Mouse (Mus musculus) c-Kit-positive CD71-positive TER-119-negative erythroid progenitor cells, embryonic 14.5 days (primary cell): ENCODE measurements around the gene Ednra.
"Not testable (repeated sequence)": the region's sequence is repeated elsewhere in the genome, so short reads cannot be mapped to it uniquely, and the experiment has no call there.

ENCODE experiments used
- DNase-seq: peaks from one replicate; pipeline ENCODE4 v3.0.0-alpha.2; 2013; ENCODE audit warnings: low read depth

Ednra gene

DNA sequence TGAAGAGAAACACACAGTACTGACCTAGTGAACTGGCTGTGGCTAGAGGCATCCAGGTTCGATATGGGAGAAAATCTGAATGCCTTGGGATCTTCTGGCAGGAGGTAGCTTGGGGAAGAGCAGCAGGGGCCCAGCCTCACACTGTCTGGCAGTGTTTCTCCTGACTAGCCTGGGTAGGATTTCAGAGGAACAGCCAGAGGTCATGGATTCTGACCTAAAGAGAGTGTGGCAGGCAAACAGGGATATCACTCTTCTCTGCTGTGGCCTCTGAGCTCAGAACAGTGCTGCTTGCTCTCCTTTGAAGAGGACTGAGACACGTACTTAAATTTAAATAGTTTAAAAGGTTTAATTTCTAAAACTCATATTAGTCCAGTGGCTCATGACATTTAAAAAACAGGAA, 7.2 kb downstream of the Ednra start:
- DNase-seq, result no peak

- DNase-seq, result no peak
Measured at GRCm38 (mm10) chr8:77714455-77714854, 9.8 kb downstream of the Ednra start.

- no peak for DNase-seq
Measured at GRCm38 (mm10) chr8:77713688-77714087, 10.6 kb downstream of the Ednra start.

DNA sequence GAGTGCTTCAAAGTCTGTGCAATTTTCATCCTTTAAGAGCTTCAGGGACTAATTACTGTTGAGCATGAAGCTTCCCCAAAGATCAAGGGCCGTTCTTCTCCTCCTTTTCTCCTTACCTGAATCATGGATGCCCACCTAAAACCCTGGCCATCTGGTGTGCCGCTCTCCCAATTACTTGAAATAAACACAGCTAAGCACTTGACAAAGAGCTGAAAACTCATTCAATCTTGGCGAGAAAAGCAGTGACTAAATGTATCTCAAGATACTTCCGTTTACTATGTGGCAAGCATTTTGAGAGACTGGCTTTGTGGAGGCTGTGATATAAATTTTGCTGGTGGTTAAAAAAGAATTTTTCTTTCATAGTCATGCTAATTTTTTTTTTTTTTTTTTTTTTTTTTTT, 19.5 kb downstream of the Ednra start:
- no peak for DNase-seq

GRCm38 (mm10) chr8:77698028-77698427, 26.2 kb downstream of the Ednra start:
- DNase-seq, result no peak

DNA sequence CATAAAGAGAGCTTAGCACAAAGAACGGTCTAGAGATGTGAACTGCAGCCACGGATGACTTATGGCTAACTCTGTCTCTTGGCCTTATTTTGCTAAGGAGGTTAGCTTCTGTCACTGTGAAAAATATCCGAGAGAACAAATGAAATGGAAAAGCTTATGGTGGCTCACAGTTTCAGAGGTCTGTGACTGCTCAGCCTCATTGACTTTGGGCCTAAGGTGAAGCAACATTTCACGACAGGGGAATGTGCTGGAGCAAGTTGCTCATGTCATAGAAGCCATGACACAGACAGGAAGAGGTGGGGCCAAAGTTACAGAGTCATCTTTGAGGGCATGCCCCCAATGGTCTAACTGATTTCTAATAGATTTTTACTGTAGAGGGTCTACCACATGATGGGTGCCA, 28.1 kb downstream of the Ednra start:
- DNase-seq, result no peak

DNA sequence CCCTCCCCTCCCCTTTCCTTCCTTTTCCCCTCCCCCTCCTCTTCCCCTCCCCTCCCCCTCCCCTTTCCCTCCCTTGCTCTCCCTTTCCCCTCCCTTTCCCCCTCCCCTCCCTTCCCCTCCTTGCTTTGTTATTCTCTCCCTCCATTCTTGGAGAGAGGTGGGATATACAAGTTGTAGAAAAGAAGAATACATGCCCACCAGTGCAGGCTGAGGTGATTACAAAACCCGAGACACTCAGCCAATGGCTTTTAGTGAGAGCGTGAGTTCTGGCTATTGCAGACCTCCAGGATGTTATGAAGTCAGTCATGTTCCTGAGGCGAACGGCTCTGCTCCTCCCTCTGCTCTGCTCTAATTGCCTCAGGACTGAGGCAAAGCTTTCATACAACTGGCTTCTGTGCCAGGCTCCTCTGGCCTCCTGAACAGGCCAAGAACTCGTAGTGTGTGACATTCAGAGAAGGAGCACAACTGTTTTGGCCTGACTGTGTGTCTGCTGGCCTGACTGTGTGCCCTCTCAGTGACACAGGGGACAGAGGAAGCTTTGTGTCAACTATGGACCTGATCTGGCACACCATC, 28.7 kb downstream of the Ednra start:
- DNase-seq, result no peak

GRCm38 (mm10) chr8:77695070-77695469, 29.2 kb downstream of the Ednra start:
- no peak for DNase-seq

DNA sequence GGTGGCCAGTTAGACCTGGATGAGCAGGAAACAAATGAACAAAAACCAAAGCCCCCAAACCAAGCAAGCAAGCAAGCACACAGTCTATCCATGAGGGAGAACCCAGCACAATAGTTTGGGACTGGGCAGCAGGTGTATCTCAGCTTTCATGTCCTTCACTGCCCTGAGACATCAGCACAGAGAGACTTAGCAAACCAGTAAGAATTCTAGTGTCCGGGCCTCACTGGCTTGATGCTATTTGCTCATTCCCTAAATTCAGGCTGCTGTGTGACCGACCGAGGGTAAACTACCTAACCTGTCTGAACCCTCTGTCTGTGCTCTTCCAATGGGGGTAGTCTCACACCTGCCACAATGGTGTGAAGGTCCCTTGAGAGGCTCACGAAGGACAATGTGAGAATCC, 29.7 kb downstream of the Ednra start:
- DNase-seq, result no peak

DNA sequence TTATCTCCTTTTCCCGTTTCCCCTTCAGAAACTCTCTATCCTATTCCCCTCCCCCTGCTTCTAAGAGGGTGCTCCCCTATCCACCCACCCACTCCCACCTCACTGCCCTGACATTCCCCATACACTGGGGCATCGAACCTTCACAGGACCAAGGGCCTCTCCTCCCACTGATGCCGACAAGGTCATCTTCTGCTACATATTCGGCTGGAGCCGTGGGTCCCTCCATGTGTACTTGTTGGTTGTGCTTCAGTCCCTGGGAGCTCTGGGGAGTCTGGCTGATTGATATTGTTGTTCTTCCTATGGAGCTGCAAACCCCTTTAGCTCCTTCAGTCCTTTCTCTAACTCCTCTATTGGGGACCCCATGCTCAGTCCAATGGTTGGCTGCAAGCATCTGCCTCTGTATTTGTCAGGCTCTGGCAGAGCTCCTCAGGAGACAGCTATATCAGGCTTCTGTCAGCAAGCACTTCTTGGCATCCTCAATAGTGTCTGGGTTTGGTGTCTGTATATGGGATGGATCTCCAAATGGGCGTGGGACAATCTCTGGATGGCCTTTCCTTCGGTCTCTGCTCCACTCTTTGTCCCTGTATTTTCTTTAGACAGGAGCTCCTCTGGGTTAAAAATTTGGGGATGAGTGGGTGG, 34.7 kb downstream of the Ednra start:
- not testable (repeated sequence) for DNase-seq

DNA sequence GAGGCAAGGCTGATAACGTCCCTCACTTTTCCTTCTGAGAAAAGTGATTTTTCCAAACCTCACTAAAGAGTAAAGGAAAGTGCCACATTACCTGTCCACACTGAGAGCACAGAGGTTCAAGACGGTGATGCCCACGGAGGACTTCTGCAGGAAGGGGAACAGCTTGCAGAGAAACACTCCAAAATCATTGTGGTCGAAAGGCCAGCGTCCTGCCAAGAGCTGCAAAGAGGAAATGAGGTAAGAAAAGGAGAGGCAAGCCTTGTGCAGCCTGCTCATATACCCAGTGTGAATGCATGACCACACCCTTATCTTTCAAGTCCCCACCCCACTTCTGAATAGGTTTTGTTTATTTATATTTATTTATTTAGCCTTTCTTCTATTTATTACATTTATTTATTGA, 35.3 kb downstream of the Ednra start:
- DNase-seq, result no peak

GRCm38 (mm10) chr8:77684372-77684771, 39.9 kb downstream of the Ednra start:
- no peak for DNase-seq

DNA sequence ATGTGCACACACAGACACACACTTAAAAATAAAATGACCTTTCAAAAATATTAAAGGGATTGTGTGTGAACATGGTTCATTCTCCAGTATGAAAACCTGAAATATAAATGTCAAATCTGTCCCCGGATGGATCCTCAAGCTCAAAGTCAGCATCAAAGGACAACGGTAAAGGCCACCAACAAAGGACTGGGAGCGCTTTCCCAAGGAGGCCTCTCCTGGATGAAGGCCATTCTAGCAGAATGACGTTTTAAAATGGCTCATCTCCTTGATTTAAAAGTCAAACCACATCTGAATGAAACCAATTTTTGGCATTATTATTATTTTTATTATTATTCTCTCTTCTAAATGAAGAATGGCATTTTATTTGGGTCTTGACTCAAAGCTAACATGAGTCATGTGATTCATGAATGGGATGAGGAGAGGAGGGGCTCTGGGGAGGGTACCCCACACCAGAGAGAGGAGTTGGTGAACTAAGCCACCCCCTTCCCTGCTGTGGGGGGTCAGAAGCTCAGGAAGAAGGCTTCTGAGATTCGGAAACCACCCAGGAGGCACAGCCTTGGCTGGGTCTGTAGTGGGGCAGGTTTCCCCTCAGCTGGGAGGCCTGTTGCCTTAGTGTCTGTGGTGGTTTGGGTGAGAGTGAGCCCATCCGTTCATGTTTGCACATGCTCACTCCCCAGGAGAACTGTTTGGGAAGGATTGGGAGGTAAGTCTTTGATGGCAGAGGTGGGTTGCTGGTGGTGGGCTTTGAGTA, 40.7 kb downstream of the Ednra start:
- DNase-seq, result no peak

DNA sequence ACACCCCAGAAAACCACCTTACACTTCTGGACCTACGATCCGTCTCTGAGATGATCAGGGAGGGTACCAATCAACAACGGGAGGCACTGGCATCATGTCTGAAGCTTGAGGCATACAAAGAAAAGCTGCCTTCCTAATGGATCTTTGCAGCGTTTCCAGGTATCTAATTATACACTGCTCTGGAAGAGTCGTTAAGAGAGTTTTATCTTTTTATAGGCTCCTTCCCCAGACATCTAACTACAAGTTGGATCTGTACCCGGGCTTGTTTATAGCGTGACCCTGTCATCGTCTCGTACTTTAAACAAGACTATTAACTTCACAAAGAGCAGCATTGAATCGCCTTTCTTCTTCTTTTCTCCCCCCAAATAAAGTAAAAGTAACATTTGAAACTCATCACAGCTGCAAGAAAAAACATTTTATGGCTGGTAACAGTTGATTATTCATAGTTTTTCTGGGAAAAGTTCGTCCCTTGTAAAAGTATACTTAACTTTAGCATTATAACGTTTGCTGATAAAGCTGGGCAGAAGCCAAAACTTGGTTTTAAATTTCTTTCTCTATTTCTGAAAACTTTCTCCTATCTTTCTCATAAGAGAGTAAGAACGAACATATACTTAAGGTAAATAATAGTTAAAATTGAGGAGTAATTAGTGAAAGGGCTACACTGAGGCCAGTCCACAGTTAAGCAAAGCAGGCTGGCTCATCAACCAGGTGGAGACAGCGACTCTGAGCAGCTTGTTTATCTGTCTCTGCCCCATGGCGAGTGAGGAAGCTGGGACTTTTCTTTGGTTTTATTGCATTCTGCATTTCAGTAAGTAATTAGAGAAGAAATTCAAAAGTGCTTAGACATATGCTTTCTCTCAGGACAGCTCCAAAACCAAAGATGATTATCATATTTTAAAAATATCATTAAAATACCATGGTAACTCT, 42.0 kb downstream of the Ednra start:
- no peak for DNase-seq

DNA sequence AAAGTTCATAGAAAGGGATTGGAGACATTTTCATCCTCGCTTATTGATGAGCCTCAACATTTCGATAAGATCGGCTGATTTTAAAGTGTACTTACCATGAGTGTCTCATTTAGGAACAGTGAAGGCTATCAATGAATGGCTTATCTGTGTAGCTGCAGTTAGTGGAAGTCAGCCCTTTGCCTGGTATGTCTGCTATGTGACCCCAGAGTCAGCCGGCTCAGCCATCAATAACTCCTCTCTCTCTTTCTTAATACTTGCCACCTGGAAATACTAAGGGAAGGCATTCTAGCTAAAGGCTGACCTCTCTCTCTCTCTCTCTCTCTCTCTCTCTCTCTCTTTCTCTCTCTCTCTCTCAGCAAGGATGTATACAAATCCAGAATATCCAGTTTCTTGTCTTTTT, 52.2 kb downstream of the Ednra start:
- DNase-seq, result no peak

- DNase-seq, result no peak
Measured at GRCm38 (mm10) chr8:77670612-77671363, 53.5 kb downstream of the Ednra start.

DNA sequence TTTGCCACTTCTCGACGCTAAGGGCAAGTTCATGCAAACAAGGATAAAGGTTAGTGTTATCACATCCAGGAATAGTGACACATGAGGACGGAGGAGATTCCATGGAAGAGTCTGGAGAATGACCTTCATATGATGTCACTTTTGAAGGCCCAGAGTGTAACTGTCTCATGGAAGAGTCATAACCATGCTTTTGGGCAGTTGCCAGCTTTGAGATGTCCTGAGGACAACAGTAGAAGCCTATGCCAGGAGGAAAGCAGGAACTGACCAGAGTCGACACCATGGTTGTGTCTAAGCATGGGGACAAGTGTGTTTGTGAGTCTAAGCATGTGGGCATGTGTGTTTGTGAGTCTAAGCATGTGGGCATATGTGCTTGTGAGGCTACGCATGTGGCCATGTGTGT, 56.3 kb downstream of the Ednra start:
- no peak for DNase-seq

DNA sequence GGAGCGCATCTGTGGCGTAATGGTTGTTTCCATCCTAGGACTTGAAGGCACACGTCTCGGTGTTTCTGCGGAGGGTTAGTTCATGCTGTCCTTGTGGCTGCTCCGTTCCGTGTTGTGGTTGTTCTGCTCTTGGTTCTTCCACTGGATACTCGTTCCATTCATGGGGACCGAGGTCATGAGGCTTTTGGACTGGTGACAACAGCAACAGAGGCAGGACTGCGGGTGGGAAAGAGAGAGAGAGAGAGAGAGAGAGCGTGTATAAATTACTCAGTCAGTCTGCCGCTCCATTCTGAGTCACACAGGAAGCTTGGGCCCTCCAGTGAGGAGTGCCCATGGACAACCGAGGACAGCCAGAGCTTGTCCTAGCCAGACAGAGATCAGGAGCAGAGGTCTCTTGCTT, 59.4 kb downstream of the Ednra start:
- DNase-seq, result no peak

DNA sequence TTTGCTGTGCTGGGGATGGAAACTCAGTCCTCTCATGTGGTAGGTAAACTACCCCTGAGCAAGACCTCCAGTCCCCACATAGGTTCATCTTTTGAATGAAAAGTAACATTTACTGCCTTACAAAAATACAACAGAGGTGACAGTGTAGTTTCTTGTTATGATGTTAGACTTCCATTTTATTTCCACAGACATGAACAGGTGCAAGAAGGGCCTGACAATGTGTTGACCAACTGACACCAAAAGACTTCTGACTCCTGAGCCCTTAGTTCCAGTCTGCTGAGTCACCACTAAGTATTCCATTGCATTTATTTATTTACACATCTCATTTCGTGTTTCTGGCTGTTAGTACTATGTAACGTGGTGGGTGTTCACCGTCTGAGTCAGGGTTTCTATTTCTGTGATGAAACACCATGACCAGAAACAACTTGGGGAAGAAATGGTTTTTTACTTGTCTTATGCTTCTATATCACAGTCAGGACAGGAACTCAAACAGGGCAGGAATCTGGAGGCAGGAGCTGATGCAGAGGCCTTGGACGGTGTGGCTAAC, 64.7 kb downstream of the Ednra start:
- no peak for DNase-seq

DNA sequence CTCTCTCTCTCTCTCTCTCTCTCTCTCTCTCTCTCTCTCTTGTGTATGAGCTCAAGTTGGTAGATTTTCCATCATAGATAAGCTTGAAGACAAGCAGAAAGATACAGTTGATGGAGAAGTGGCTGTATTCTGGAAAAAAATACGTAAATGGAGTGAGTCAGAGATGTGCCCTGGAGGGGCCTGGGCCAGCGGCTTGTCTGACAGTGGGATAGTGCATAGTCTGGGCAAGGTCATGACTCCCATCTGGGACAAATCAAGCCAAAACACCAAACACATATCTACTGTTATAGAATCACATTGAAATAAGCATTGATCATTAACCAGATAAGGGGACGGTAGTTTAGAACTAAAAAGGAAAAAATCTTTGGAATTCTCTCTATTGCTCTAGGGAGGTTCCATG, 65.9 kb downstream of the Ednra start:
- DNase-seq, result no peak

DNA sequence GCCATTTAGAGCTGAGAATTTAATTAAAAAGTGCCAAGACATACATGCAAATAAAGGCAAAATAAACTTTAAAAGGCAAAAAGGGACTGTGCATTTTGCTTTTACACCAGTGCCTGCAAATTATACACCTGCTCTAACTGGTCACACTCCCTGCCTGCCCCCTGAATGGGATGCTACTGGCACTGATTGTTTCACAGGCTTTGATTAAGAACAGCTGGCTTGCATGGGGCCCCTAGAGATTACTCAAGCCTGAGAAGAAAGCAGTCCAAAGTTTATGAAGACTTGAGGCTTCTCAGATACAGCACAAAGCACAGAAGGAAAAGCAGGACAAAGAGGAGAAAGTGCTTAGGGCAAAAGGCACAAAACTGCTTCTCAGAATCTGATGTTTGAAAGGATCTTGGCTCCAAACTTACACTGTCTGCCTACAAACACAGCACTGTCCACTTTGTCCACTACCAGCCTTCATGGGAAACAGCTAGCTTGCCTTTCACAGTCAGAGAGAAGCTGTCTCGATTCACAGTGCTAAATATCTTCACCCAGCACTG, 73.5 kb downstream of the Ednra start:
- no peak for DNase-seq
